Mouse (Mus musculus) stomach, embryonic 16.5 days (tissue): ENCODE measurements around the gene Smc4. TPM values are rescaled to one million over a fixed set of nuclear protein-coding genes. Genes with fewer than 3 reads are reported as not detected.
A peak's percentile ranks its signal among the peaks of the same experiment; 100 is the strongest.

ENCODE experiments used
- ATAC-seq: fragments of 200-750 bp; cut with Nextera tagmentation; 2 replicates; pipeline ENCODE4 v1.8.0; 2017; ENCODE audit warnings: moderate number of reproducible peaks, moderate TSS enrichment; ENCODE audit not compliant: insufficient read depth, low FRiP score
- H3K27ac ChIP-seq: fragments of 300-500 bp; sonication (generic); 2 replicates; pipeline ENCODE4 v1.5.1; 2014; ENCODE audit warnings: low read length
- H3K27me3 ChIP-seq: fragments of 300-500 bp; sonication (generic); 2 replicates; pipeline ENCODE4 v1.6.1; 2014; ENCODE audit warnings: low read length, control low read depth, mixed read lengths; ENCODE audit not compliant: control insufficient read depth, insufficient read depth
- H3K36me3 ChIP-seq: fragments of 300-500 bp; sonication (generic); 2 replicates; pipeline ENCODE4 v1.6.1; 2014; ENCODE audit warnings: low read length; ENCODE audit not compliant: control insufficient read depth, insufficient read depth
- H3K4me1 ChIP-seq: fragments of 300-500 bp; sonication (generic); 2 replicates; pipeline ENCODE4 v1.6.1; 2014; ENCODE audit warnings: low read length, control low read depth, mixed read lengths; ENCODE audit not compliant: control insufficient read depth, insufficient read depth
- H3K4me2 ChIP-seq: fragments of 300-500 bp; sonication (generic); 2 replicates; pipeline ENCODE4 v1.6.1; 2014; ENCODE audit warnings: low read depth, low read length, mixed read lengths
- H3K4me3 ChIP-seq: fragments of 300-500 bp; sonication (generic); replicated peaks from 2 replicates; pipeline ENCODE4 v1.5.1; 2014; ENCODE audit warnings: mild to moderate bottlenecking, low read length
- H3K9ac ChIP-seq: fragments of 300-500 bp; sonication (generic); 2 replicates; pipeline ENCODE4 v1.6.1; 2014; ENCODE audit warnings: low read length
- H3K9me3 ChIP-seq: fragments of 300-500 bp; sonication (generic); replicated peaks from 2 replicates; pipeline ENCODE4 v1.6.1; 2016; ENCODE audit warnings: low read length, control low read depth; ENCODE audit not compliant: control insufficient read depth
- WGBS: fragments of 180-500 bp; shearing (Covaris S2); extraction: QIAGEN DNeasy Blood & Tissue Kit; methylation state at CpG from one replicate; pipeline ENCODE4 v1.1.7; 2014; 5-methylcytosine and 5-hydroxymethylcytosine counted together
- polyA plus RNA-seq: library from polyadenylated mRNA; unstranded; fragments of >200 nt; fragmentation: Nextera tagmentation; extraction: Ambion mirVana; gene quantifications from 2 replicates; pipeline ENCODE4 v1.2.1, GENCODE M21; 2015

The Smc4 gene
- polyA plus RNA-seq, 1 experiment from 2014 or later = 143 TPM

GRCm38 (mm10) chr3:68974639-68975532, 29.7 kb upstream of the Smc4 start:
- Histone ChIP-seq H3K9ac (no peak overlapping the region), H3K4me2 (no peak overlapping the region), H3K36me3 (0 out of 2 replicates have a peak, but pooled peaks cover 2% of the 10 kb centered on the region), H3K4me3 (no peak overlapping the region), H3K27me3 (no peaks in the 10 kb centered on the region), H3K4me1 (no peaks in the 10 kb centered on the region), H3K9me3 (no peaks in the 10 kb centered on the region), H3K27ac (no peak overlapping the region)
- WGBS = 73% methylated on average over 8 of the region's 8 CpGs
- ATAC-seq = no peak

DNA sequence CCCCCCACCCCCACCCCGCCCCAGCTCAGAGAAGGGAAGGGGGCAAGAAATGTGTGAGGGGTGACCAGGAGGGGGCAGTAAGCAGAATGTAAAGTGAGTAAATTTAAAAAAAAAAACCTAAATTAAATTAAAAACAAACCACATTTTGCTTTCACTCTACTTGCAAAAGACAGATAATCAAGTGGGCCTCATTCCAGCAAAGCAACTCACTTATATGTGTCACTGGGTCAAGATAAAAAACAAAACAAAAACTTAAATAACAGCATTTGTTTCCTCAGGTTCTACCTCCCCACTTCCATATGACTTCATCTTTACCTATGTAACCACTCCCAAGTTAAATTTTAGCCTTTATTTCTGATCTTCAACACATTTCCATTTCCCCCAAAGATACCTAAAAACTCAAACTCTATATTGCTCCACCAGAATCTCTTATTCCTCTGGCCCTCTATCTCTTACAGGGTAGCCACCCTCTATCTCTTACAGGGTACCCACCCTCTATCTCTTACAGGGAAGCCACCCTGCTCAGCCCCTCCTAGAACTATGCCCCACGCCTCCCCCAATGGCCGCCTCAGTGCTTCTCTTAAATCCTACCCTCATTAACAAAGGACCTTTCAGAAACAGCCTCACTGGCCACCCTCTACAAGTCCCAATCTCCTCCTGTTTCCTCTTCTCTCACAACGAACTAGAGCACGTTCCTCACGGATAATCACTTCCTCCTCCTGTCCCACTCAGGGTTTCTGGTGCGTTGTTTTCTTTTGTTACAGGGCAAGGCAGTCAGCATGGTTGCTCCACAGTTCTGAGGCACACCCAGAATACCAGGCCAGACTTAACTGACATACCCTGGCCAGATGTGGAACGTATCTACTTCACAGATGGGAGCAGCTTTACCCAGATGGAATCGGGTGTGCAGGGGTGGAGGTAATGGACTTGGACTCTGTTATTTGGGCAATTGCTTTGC, 28.7 kb upstream of the Smc4 start:
- no peak overlapping the region for H3K27ac ChIP-seq
- H3K36me3 ChIP-seq = 0 out of 2 replicates have a peak, but pooled peaks cover 2% of the 10 kb centered on the region
- no peak overlapping the region for H3K4me3 ChIP-seq
- no peaks in the 10 kb centered on the region for H3K9me3 ChIP-seq
- no peak overlapping the region for H3K4me2 ChIP-seq
- no peak; the same call in 1 of the 2 replicates for ATAC-seq
- H3K9ac ChIP-seq = no peak overlapping the region
- H3K4me1 ChIP-seq = no peaks in the 10 kb centered on the region
- H3K27me3 ChIP-seq = no peaks in the 10 kb centered on the region
- 58% methylated on average over 9 of the region's 9 CpGs for WGBS

DNA sequence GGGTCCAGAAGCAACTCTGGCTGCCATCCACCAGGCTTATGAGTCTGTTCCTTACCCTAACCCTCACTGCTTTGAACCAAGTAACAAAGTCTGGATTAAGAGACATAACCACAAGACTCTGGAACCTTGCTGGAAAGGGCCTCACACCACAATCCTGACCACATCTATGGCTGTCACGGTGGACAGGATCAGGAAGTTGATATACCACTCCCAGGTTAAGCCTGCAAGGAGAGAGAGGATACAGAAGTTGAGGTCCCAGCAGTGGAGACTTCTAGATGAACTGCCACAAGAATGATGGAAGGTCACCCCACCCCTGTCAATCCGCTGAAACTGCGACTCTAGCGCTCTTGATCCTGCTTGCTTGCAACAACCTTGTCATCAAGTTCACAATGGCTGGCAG, 26.8 kb upstream of the Smc4 start:
- 0 out of 2 replicates have a peak, but pooled peaks cover 2% of the 10 kb centered on the region for H3K36me3 ChIP-seq
- no peak for ATAC-seq
- no peak overlapping the region for H3K9ac ChIP-seq
- H3K4me1 ChIP-seq = no peaks in the 10 kb centered on the region
- no peak overlapping the region for H3K4me2 ChIP-seq
- no peak overlapping the region for H3K4me3 ChIP-seq
- no peaks in the 10 kb centered on the region for H3K9me3 ChIP-seq
- no peaks in the 10 kb centered on the region for H3K27me3 ChIP-seq
- H3K27ac ChIP-seq = no peak overlapping the region
- 85% methylated on average over 4 of the region's 4 CpGs for WGBS

DNA sequence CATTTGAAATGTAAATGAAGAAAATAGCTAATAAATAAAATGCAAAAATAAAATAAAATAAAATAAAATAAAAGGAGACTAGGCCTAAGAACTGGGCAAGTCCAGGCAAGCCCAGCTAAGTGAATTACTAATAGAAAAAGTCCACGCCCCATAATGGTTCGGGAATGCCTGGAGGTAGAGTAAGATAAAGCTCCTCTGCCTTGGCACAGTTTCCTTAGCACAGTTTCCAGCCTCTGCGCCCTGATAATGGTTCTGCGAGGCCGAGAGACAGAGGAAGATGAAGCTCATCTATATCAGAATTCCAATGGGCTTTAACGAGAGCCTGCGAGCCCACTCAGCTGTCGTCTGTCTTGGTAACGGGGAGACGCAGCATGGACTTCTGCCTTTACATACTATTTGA, 25.4 kb upstream of the Smc4 start:
- H3K27me3 ChIP-seq = no peaks in the 10 kb centered on the region
- no peaks in the 10 kb centered on the region for H3K4me1 ChIP-seq
- no peak overlapping the region for H3K4me2 ChIP-seq
- no peak overlapping the region for H3K27ac ChIP-seq
- 81% methylated on average over 10 of the region's 10 CpGs for WGBS
- ATAC-seq = no peak
- no peaks in the 10 kb centered on the region for H3K9me3 ChIP-seq
- no peak overlapping the region for H3K4me3 ChIP-seq
- no peak overlapping the region for H3K9ac ChIP-seq
- H3K36me3 ChIP-seq = 0 out of 2 replicates have a peak, but pooled peaks cover 2% of the 10 kb centered on the region

DNA sequence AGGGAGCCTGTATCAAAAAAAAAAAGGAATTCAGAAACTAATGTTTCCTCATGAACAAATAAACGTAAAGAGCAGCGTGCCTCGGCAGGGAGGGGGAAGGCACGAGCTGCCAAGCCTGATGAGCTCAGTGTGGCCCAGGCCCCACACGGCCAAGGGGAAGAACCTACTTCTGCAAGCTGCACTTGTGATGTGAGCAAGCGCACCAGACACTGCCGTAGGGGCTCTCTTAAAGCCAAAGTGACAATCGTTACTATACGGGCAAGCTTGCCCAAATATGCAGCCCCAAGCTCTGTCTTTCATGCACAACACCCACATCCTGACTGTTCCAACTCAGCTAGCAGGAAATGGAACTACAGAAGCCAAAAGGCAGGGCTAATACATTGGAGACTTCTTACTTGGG, 23.6 kb upstream of the Smc4 start:
- Histone ChIP-seq H3K4me3 (no peak overlapping the region), H3K4me1 (no peaks in the 10 kb centered on the region), H3K36me3 (0 out of 2 replicates have a peak, but pooled peaks cover 2% of the 10 kb centered on the region), H3K27ac (no peak overlapping the region), H3K9ac (no peak overlapping the region), H3K9me3 (no peaks in the 10 kb centered on the region), H3K4me2 (no peak overlapping the region), H3K27me3 (no peaks in the 10 kb centered on the region)
- 57% methylated on average over 9 of the region's 9 CpGs for WGBS
- ATAC-seq = no peak

GRCm38 (mm10) chr3:68986550-68986949, 18.0 kb upstream of the Smc4 start:
- ATAC-seq = no peak
- WGBS = 77% methylated on average over 2 of the region's 2 CpGs

GRCm38 (mm10) chr3:69002781-69003180, 1.8 kb upstream of the Smc4 start:
- Histone ChIP-seq H3K9ac (no peak overlapping the region), H3K27ac (no peak overlapping the region), H3K4me1 (peaks cover 10% of the 10 kb centered on the region), H3K4me2 (no peak overlapping the region), H3K4me3 (no peak overlapping the region), H3K9me3 (no peaks in the 10 kb centered on the region), H3K27me3 (no peaks in the 10 kb centered on the region), H3K36me3 (no peaks in the 10 kb centered on the region)
- WGBS = 84% methylated on average over 4 of the region's 4 CpGs
- no peak for ATAC-seq

More at GRCm38 (mm10) chr3:68986550-68986949, 18.0 kb upstream of the Smc4 start:
- H3K27me3 ChIP-seq = no peaks in the 10 kb centered on the region
- H3K9me3 ChIP-seq = no peaks in the 10 kb centered on the region
- H3K4me2 ChIP-seq = no peak overlapping the region
- no peak overlapping the region for H3K27ac ChIP-seq
- H3K4me1 ChIP-seq = no peaks in the 10 kb centered on the region
- no peak overlapping the region for H3K4me3 ChIP-seq
- no peaks in the 10 kb centered on the region for H3K36me3 ChIP-seq
- H3K9ac ChIP-seq = no peak overlapping the region

GRCm38 (mm10) chr3:69004055-69004436, 492 bp upstream of the Smc4 start:
- WGBS = 2% methylated on average over 7 of the region's 7 CpGs
- Histone ChIP-seq H3K36me3 (no peaks in the 10 kb centered on the region), H3K4me1 (peaks cover 10% of the 10 kb centered on the region), H3K4me2 (peak overlapping the region; percentile 58), H3K27ac (no peak overlapping the region), H3K4me3 (peak overlapping the region; percentile 84), H3K9me3 (no peaks in the 10 kb centered on the region), H3K27me3 (no peaks in the 10 kb centered on the region), H3K9ac (peak overlapping the region; percentile 65)
- no peak for ATAC-seq
